Mouse (Mus musculus): ENCODE results near the gene Srrm2. TPM values are rescaled to one million over a fixed set of nuclear protein-coding genes. Genes with fewer than 3 reads are reported as not detected.

The Srrm2 gene
- total RNA-seq (2015; ENCODE audit: low replicate concordance) (468 and 572 TPM in 2 replicates), total RNA-seq (2017; ENCODE audit: low replicate concordance) (294 and 325 TPM in 2 replicates)

DNA sequence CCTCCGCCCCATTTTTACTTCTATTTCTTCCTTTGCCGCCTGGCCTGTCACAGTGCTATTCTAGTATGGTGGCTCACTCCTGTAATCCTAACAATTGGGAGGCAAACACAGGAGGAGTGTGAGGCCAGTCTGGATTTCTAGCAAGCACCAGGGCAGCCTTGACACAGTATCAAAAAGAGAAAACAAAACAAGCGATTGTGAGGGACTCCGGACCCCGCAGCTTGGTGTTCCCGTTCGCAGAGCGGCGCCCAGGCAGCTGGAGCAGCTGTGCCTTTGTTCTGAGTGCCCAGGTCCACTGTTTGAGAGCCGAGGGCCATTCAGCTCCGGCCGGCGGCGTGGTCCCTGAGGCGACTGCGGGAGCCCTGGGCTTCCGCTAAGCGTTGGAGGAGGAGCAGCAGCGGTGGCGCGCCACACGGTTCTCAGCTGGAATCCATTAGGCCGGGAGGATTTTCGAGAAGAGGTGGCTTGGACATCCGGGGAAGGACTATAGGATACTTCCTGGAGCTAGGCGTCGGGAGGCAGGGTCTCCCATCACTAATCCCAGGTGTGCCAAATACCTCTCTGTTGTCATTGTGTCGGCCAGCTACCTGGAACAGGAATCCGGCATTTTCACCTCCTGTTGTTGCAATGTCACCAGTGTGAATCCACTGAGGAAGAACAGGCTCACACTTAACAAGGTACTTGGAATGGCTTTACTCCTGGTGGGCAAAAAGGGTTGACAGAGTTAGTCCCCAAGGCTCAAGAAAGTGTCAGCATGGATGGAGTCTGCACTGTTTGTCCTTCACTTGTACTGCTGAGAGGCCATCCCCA lies at the start of gene Srrm2:
Gene Srrm2, plus strand, starts transcription at position 264 of the 810 bp plus-strand sequence.
- ATAC-seq (replicated peaks; ENCODE audit: low FRiP score, poor library complexity, severe bottlenecking): peak; percentile 80

DNA sequence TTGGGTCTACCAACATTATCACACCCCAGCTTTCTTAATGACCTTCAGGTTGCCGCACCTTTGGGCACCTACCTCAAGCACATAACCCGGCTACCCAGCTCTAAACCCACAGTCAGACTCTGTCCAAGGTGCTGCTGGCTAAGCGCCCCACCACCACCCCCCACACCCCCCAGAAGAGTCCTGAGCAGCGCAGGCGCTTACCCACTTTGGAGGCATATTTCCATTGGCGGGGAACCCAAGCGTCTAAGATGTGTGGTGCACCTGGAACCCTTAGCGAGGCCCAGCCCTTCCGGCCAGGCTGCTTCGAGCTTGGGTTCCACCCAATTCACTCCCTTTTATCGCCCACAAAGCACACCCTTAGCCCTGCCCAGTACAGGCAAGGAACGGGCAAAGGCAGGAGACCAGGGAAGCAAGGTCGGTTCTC lies 49.7 kb upstream of the Srrm2 start, which contains the start of gene Paqr4:
Gene Paqr4, minus strand, starts transcription at position 270 of the 424 bp plus-strand sequence.
- peak; percentile 73 for ATAC-seq (replicated peaks; ENCODE audit: low FRiP score, poor library complexity, severe bottlenecking)

DNA sequence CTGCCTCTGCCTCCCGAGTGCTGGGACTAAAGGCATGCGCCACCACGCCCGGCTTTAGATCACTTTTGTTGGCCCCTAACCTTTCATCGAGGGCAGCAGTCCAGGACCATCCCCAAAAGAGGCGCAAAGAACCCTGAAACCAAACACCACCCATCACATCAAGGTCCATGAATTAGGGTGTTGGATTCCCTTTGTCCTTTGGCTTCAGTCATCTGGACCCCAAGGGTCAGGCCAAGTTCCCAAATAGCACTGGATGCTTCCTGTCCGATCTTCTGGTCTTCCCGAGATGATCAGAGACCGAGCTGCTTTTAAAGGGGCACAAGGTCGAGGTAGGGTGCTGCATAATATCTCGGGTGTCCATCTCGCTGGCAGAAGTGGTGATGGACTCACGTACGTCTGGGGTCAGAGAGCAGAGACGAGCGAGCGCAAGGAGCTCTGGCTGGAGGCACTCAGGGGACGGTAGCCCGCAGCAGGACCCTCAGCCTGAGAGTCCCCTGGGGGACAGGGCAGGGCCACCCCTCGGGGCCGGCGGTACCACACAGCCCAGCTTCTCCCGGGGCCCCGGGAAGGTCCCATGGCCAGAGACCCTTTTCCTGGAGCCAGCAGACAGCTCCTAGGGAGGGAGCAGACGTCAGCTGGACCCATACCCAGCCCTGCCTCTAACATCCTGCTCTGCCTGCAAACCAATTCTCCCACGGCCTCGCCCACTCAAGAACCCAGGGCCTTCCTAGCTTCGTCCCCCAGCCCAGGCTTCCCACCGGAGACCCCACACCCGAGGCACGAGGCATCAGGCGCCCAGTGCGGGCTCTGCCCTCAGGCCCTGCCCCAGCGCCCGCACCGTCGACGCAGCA lies 48.7 kb upstream of the Srrm2 start:
- no peak for ATAC-seq (replicated peaks; ENCODE audit: low FRiP score, poor library complexity, severe bottlenecking)

DNA sequence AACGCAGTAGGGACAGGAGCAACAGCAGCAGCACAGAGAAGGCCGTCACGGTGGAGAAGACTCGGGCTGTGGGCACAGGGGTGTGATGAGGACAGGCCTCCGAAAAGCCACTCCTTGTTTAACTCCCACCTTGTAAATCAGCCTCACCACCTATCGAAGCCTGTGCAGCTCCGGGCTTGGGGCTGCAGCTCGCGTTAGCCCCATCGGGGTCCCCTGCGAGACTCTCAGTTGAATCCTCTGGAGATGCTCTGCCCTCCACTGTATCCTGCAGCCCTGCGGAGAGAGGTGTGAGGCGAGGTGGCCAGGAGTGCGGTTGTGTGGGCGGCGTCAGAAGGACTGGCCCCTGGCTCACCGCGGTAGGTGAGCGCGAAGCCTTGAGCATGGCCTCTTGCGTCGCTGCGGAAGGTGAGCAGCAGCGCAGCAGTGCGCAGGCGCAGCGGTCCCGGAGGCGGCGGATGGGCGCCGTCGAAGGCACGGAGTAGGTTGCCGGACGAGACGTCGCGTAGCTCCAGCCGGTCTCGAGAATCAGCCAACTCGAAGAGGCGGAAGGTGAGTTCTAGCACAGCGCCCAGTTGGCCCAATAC lies 48.0 kb upstream of the Srrm2 start:
- ATAC-seq (replicated peaks; ENCODE audit: low FRiP score, poor library complexity, severe bottlenecking): no peak

DNA sequence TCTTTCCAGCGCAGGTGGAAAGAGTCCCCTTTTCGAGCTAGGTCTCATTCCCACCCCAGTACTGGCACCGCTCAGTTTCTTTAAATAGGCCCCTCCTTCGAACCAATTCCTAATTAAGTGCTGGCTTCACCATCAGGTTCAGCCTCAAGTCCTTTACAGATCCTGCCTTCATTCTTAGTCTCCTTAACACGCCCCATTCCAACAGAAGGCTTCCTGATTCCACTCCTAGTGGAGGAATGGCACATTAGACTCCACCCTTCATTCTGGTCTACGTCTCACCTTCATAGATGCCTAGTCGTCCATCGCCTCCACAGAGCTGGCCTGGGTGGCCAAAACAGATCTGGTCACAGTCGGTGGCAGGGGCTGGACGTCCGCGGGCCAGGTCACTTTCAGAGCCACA lies 47.4 kb upstream of the Srrm2 start:
- no peak for ATAC-seq (replicated peaks; ENCODE audit: low FRiP score, poor library complexity, severe bottlenecking)

DNA sequence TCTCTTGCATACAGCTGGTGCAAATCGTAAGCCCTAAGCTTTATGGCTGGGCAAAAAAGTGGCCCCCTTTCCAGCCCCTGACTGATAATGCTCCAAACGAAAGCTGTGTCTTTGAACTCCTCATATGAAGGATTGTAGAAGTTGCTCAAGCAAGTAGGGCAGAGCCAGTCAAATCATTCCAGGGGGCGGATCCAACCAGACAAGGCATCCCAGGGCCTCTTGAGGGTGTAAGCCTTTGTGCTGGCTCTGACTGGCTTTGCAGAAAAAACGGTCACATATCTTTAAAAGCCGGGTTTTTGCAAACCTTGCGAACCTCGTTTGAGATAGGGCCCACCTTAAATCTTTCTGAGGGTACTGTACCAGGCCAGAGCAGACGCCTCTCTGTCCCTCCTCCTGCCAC lies 46.3 kb upstream of the Srrm2 start:
- ATAC-seq (replicated peaks; ENCODE audit: low FRiP score, poor library complexity, severe bottlenecking): no peak

DNA sequence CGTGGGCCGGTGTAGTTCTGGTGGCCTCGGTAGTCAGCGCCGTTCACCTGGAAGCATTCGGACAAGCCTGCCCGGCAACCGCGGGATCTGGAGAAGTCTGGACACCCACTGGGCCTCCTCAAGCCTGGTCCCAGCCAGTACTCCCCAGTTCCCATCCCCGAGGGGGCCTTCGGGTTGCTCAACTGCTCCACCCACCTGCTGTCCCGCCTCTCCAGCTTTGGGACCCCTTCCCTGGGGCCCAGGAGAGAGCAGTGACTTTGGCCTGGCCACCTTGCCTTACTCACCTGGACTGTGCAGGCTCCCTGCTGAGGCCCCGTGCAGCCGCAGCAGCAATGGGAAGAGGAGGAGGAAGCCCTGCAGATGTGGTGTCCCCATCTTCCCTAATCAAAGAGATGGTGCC lies 45.7 kb upstream of the Srrm2 start:
- ATAC-seq (replicated peaks; ENCODE audit: low FRiP score, poor library complexity, severe bottlenecking): no peak

DNA sequence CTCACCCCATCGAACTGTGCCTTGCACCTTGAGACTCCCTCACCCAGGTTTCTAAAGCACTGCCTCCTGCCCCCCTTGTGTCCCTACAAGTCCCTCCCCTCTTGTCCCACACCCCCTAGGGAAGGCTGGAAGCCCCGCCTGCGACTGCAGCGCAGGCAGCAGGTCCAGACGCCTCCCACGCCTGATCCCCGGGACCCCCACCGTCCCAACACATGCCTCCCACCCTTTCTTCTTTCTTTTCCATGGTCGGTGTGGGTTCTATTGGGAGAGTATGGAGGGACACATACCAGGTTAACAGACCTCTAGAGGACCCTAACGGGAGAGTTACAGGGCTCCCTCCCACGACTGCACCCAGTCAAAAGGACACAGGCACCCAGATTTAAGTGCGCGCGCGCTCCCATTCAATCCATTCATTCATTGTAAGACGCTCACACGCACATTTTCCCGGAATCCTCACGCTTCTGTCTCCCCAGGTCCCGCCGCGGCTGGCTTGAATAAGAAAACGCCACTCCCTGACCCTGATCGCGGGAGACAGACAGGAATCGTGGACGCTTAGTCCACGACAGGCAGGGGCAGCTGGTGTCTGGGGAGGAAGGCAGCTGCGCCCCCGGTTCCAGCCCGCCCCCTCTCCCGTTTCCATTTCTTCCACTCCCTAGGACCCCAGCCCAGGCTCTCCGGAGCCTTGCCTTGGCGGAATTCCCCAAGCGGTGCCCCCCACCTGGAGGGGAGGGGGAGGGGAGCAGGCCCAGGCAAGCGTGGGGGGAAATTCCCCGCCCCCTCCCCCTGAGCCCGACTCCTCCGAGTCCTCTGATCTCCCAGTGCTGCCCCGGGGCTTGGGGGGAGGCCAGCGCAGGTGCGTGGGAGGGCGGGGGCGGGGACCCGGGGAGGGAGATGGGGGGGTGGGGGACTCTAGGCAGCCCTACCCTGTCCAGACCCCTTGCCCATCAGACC lies 44.8 kb upstream of the Srrm2 start, which contains the start of gene Kremen2:
Gene Kremen2, minus strand, starts transcription at position 533 of the 951 bp plus-strand sequence.
- ATAC-seq (replicated peaks; ENCODE audit: low FRiP score, poor library complexity, severe bottlenecking): no peak

DNA sequence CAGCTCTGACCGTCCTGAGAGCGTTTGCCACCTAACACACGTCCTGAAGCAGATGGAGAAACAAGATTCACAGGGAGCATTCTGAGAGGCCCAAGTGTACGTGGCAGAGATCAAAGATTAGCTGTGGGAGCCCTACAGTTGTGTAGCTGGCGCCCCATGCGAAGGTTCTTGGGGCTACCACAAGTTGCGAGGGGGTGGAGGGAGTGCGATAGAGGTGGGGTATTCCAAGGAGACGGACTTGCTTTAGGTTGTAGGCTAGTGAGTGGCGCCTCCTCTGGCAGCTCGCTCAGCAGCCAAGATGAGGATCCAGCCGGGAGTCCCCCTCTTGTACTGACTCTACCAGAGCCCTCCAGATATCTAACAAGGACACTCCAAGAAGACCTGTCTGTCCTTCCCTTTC lies 44.0 kb upstream of the Srrm2 start:
- ATAC-seq (replicated peaks; ENCODE audit: low FRiP score, poor library complexity, severe bottlenecking): no peak

DNA sequence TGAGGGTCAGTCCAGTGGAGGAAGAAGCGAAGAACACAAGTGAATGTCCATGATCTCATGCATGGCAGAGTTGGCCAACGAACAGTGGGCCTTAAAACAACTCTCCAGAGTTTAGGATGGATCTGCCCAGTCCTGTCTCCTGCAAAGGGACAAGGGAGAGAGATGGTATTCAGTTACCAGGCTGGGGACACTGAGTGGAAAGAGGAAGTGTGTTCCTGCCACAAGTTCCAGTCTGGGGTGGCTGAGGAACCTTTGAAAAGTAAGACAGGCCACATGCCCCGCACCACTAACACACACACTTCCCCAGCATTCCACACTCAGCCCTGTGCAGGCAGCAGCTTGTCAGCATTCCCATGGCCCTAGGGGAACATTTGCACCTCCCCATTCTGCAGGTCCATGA lies 43.6 kb upstream of the Srrm2 start:
- ATAC-seq (replicated peaks; ENCODE audit: low FRiP score, poor library complexity, severe bottlenecking): no peak

DNA sequence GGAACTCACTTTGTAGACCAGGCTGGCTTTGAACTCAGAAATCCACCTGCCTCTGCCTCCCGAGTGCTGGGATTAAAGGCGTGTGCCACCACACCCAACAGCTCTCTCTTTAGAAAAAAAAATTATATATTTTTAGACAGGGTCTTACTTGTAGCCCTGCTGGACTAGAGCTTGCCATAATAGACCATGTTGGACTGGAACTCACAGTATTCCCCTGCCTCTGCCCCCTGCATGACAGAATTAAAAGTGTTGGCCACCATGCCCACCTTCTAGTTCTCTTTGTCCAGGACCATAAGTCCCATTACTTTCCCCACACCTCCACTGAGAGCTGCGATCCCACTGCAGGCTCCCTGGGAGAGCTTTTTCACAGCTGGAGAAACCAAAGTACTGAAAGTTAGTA lies 42.9 kb upstream of the Srrm2 start:
- ATAC-seq (replicated peaks; ENCODE audit: low FRiP score, poor library complexity, severe bottlenecking): no peak

DNA sequence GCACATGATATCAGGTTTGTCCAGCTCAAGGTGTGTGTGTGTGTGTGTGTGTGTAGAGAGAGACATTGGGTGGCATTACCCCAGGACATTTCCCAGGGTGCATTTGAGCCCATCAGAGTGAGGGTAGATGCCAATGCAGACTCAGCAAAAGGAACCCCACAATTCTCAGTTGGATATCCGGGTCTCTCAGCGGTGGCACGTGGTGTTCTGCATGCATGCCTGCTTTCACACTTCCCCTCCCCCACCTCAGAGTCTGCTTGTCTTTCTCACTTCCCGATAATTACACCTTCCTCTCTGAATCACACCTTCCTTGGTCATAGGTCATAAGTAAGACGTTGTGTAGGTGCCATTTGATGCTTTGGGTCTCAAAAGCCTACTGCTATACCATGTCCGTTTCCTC lies 42.3 kb upstream of the Srrm2 start:
- no peak for ATAC-seq (replicated peaks; ENCODE audit: low FRiP score, poor library complexity, severe bottlenecking)

DNA sequence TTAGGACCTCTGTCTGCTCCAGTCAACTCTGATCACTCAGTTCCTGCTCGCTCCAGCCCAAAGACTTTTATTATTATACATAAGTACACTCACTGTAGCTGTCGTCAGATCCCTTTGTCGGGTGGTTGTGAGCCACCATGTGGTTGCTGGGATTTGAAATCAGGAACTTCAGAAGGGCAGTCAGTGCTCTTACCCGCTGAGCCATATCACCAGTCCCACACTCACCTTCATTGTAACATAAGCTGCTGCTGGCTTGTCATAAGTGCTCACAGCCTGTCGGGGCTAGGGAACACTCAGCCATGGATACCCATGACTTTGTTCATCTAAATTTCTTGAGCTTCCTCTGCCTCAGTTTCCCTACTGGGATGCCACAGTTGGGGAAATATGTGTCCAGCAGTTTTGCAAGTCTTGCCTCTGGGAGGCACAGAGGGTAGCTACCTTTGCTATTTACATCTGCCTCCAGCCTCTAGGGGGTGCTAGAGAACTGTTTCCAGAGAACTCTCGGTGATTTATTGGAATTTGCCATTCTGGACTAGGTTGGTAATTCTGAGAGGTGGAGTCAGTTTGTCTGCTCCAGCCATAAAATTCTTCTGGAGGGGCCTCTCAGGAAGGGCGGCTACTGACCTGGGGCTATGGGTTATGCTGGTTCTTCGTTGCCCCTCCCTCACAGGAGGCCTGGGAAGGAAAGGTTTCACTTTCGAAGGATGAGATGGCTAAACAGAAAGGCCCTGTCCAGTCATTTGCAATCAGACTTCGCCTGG lies 41.5 kb upstream of the Srrm2 start:
- ATAC-seq (replicated peaks; ENCODE audit: low FRiP score, poor library complexity, severe bottlenecking): peak; percentile 74

DNA sequence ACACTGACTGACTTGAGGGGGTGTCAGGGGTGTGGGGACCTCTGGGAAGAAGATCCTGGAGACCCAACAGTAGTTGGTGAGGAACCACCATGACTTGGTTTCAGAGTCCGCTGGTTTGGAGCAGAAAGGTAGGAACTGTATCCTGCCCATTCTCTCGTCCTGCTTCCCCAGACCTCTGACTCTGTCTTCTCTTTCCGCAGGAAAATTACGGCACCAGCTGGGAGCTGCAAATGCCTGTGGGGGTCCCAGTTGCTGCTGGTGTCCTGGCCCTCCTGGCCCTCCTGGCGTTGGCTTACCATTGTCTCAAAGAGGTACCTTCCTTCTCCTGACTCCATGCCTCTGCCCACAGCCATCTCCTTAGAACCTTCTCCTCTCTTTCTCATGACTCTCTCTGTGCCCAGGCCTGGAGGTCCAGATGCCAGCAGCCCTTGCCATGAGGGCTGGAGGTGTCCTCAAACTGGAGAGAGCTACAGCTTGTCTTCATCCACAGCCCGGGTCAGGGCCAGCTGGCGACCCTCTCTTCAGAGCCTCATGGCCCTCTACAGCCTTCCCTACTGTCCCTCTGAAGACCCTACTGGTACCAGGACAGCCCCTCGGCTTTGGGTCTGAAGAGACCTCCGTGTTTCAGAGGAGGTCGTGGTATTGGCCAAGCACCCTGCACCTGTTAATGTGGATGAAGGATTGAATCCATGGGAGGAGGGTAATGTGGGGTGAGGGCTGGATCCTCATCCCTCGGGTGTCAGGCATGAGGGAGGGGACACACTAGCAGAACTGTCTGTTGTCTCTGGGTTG lies 40.7 kb upstream of the Srrm2 start:
- ATAC-seq (replicated peaks; ENCODE audit: low FRiP score, poor library complexity, severe bottlenecking): no peak

DNA sequence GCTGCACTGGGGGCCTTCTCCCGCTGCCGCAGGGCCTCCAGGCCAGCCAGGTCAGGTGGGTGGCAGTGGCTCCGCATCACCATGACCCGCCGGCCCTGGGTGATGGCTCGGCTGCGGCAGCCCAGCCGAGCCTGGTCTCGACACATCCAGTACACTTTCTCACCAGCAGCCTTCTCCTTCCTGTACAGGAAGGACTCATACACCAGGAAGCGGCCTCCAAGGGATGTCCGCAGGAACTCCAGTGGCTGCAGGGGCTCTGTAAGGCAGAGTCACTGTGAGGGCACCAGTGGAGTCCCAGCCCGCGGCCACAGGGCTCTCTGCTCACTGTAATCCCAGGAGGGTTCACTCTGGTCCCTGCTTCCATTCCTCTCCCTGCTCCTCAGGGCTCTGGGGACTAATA lies 34.6 kb upstream of the Srrm2 start:
- ATAC-seq (replicated peaks; ENCODE audit: low FRiP score, poor library complexity, severe bottlenecking): no peak

DNA sequence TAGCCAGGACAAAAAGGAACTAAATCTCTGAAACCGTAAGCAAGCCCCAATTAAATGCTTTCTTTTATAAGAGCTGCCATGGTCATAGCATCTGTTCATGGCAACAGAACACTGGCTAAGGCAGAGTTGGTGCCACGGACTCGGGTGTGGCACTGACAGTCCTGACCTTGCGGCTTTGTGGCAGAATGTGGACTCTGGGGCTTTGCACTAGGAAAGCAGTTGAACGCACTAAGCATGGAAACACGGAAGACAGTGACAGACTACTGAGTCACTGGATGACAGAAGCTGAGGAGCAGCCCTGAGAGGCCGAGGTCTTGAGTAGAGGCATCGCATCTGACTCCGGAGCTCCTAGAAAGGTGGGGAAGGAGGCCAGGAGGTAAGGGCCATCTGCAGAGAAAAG lies 32.8 kb upstream of the Srrm2 start:
- no peak for ATAC-seq (replicated peaks; ENCODE audit: low FRiP score, poor library complexity, severe bottlenecking)

DNA sequence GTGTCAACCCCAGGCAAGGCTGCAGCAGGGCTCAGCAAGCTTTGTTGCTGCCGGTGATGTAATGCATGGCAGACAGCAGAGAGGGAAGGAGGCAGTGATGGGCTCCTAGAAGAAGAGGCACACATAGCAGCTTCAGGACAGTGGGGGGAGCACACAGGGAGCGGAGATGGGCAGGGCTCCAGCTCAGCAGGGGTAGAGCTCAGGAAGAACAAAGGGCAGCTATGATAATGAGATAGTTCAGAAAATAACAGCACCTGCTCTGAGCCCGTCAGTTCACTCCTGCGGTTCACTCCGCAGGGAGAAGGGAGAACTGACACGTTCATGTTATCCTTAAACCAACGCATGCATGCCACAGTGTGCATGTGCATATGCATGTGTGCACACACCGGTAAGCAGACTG lies 31.5 kb upstream of the Srrm2 start:
- ATAC-seq (replicated peaks; ENCODE audit: low FRiP score, poor library complexity, severe bottlenecking): no peak

DNA sequence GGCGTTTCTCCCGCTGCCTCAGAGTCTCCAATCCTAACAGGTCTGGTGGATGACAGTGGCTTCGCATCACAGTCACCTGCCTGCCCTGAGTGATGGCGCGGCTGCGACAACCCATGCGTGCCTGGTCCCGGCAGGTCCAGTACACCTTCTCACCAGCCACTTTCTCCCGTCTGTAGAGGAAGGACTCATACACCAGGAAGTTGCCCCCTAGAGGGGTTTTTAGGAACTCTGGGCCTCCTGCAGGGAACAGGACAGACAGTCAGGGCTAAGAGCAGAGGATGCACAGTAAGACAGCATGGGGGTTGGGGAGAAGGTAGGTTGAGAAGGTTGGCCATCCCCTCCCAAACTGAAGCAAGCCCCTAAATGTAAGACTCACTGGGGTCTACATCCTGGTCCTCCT lies 30.1 kb upstream of the Srrm2 start:
- no peak for ATAC-seq (replicated peaks; ENCODE audit: low FRiP score, poor library complexity, severe bottlenecking)
